Mouse (Mus musculus) layer of hippocampus, adult 9-11 months (tissue): ENCODE results near the gene Yif1a.

Source experiments
- DNase-seq: peaks from one replicate; pipeline ENCODE4 v3.0.0; 2022

The Yif1a gene

DNA sequence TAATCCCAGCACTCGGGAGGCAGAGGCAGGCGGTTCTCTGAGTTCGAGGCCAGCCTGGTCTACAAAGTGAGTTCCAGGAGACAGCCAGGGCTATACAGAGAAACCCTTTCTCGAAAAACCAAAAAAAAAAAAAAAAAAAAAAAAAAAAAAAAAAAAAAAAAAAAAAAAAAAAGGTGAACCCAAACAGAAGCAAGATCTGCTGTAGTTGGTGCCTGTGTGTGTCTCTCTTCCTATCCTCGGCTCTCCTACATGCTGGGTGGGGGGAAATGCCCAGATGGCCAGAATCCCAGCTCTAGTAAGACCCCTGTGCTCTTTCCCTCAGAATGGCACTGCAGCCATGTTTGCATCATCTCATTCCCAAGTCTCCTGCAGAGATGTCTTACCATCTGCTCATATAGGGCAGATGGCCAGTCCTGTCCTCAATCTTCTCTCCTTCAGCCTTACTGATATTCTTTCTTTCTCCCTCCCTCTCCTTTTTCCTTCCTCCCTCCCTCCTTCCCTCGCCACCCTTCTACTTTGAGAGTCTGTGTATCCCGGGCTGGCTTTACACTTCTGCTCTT, 35.8 kb downstream of the Yif1a start:
- DNase-seq, result no peak

GRCm38 (mm10) chr19:5129770-5130169, 41.4 kb downstream of the Yif1a start:
- DNase-seq, result no peak

- DNase-seq, result no peak
These were observed 42.9 kb downstream of the Yif1a start for GRCm38 (mm10) chr19:5131237-5131636.

DNA sequence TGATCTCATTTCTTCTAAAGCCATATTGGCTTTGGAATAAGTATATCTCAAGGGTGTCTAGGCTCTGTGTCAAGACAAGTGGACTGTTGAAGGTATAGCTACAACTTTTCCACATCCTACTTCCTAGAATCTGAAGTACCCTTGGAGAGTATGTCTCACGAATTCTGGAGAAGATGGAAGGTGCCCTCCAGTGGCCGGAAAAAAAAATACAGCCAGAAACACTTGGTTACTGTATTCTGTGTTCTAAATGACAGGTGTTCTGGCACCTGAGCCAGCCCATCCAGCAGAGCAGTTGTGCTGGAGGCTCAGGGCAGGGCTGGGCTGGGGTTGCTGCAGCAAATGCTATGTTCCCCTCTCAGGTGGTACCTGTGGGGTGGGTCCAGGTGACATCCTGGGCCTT, 51.3 kb downstream of the Yif1a start:
- DNase-seq, result peak; percentile 51
